Mouse (Mus musculus) ovary, postnatal 10 days (tissue): ENCODE data around the gene Fcho2.

Source experiments
- DNase-seq: peaks from one replicate; pipeline ENCODE4 v3.0.0; 2022; ENCODE audit warnings: low spot score

Fcho2 gene

DNA sequence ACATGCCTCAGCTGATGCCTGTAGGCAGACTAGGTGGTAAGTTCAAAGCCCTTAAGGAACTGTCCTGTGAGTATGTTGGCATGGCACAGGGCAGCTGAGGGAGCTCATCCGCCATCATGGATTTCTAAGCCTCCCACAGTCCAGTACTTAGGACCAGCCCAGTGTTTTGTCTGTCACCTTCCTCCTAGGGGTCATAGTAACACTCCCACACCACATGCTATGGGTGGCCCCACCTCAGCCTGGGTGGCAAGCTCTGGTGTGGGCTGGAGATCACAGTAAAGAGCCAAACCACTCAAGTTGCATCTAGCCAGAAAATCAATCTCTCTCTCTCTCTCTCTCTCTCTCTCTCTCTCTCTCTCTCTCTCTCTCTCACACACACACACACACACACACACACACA lies 136.0 kb downstream of the Fcho2 start:
- DNase-seq, result no peak

GRCm38 (mm10) chr13:98673922-98674321 lies 141.3 kb downstream of the Fcho2 start:
- no peak for DNase-seq
